Mouse (Mus musculus) ovary, postnatal 14 days (tissue): ENCODE measurements around the gene Extl2.

ENCODE experiments used
- DNase-seq: peaks from one replicate; pipeline ENCODE4 v3.0.0; 2022; ENCODE audit warnings: low spot score

Gene Extl2

DNA sequence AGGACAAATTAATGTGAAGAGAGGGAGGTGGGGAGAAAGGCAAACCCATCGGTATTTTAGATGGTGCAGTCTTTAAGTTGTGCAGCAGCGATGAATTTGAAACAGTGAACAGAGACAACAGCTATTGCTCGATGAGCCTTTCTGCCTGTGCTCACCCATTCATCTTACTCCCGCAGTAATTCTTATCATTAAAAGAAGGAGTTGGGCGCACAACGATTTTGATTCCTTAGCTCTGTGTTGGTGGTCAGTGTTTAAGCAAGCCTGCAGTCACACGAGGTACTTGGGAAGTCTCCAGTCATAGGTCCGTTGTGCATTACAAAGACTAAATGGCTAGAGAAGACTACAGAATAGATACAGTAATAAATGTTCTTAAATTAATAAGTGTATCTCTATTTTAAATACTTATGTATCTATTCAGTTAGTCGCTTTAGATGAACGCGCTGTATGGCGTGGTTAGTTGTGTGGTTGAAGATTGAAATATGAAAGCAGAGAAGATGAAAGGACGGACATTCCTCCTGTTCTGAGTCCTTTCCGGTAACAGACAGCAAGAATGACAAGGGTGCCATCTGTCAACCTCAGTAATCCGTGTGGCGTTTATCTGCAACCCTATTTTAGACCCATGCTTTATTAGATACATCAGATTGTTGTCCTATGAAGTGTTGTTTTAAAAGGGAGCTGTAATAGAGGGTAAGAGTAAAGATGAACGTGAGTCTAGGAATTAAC is 2.5 kb downstream of the Extl2 start:
- no peak for DNase-seq

DNA sequence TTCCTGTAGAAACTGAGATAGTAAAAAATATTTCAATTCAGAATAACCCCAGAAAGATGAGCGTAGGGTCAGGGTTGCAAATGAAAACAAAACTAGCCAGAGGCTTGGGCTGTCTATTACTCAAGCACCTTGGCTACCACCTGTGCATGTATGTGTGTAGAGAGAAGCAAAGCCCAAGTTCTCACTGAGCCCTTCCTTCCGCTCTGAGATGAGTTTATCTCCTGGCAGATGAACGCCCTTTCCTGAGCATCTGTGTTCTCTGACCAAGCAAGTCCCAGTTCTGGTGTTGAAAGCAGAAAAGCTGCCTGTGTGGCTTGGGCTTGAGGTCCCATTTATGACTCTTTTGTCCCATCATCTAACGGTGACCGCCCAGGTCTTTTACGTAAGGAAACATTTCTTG is 7.6 kb downstream of the Extl2 start:
- no peak for DNase-seq

DNA sequence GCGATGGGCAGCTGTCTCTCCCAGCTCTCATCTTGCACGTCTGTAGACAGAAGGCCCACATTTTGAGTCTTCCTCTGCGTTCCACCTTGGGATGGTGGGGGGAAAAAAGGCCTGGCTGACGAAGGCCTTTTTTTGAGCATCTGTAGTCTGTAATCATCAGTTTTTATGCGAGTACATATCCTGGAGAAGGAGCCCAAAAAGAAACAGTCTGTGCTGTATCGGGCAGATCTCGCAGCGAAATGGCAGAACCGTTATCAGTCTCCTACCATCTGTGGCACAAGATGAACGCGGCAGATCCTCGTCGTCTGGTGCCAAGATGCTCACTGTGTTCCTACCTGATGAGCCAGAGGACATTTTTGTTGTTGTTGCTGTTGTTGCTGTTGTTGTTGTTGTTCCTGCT is 8.9 kb downstream of the Extl2 start:
- no peak for DNase-seq

DNA sequence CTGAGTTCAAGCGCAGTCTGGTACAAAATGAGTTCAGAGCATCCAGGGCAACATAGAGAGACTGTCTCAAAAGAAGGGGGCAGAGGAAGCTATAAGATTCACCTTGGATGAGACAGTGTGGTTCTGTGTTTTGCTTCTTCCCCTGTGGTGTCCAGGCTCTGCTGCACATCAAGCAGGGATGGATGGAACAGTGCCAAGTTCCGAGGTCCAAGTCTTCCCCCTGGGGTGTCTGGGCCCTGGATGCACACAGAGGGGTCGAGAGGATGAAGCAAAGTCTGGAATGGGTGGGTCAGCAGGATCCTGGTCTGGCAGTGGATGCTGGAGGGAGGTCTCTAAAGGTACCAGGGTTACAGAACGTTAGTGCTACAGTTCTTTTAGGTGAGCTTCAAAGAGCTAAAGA is 11.3 kb downstream of the Extl2 start:
- DNase-seq, result no peak

DNA sequence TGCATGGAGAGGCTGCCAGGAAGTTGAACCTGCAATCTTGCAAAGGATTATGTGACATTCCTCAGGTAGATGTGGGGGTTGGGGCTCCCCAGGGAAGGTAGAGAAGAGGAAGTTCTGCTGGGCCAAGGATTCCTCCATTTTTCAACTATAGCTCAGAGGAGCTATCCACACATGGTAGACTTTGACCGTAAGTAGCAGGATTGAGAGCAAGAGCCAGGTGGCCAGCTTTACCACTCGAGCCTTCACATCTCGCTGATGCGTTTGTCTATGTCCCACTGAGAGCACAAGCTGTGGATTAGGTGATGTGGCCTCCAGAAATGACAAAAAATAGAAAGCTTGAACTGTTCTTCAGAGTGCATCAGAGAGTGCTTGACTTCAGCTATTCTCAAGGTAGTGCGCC is 11.9 kb downstream of the Extl2 start:
- no peak for DNase-seq

DNA sequence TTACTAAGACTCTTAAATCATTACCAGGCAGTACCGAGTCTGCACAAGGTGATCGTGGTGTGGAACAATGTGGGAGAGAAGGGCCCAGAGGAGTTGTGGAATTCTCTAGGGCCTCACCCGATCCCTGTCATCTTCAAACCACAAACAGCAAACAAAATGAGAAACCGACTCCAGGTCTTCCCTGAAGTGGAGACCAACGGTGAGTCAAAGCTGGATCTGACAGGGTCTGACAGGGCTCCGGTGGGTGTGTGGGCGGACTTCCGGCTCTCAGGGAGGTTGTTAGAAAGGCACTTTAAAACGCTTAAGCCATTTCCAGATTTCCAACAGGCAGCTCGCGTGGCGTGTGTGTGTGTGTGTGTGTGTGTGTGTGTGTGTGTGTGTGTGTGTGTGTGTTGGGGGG is 17.0 kb downstream of the Extl2 start:
- DNase-seq, result no peak

DNA sequence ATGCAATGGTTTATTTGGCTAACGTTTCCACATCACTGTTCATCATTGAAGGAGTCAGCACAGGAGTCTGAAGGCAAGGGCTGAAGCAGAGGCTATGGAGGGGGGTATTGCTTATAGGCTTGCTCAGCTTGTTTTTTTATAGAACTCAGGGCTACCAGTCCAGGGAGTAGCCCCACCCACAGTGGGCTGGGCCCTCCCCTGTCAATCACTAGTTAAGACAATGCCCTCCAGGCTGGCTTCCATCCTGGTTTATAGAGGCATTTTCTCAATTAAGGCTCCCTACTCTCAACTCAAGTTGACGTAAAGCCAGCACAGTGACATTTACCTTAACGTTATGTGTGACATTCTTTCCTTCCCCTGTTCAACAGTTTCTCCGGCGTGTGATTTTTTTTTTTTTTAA is 17.4 kb downstream of the Extl2 start:
- no peak for DNase-seq

DNA sequence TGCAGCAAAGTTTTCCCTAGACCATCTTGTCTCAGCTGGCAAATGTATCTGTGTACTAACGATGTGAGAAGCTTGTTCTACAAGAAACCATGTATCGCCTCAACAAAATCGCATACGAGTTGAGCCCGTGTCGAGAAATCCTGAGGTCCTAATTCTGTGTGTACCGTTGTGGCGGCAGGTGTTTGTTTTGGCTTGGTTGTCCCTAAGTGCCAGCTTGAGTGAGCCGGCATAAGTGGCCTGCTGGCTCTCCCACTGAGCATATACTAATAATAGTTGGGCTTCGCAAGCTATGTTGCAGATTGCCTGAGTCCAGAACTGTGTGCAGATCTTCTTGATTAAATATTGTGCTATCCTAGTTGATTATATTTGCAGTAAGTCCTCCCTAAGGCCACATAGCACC is 18.4 kb downstream of the Extl2 start:
- no peak for DNase-seq

DNA sequence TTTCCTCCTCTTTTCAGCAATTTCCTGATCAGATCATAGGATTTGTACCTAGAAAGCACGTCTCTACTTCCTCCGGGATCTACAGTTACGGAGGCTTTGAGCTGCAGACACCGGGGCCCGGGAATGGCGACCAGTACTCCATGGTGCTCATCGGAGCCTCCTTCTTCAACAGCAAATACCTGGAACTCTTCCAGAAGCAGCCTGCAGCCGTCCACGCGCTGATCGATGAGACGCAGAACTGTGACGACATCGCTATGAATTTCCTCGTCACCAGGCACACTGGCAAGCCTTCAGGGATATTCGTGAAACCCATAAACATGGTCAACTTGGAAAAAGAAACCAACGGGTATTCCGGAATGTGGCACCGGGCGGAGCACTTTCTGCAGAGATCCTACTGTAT is 19.7 kb downstream of the Extl2 start:
- DNase-seq, result no peak

DNA sequence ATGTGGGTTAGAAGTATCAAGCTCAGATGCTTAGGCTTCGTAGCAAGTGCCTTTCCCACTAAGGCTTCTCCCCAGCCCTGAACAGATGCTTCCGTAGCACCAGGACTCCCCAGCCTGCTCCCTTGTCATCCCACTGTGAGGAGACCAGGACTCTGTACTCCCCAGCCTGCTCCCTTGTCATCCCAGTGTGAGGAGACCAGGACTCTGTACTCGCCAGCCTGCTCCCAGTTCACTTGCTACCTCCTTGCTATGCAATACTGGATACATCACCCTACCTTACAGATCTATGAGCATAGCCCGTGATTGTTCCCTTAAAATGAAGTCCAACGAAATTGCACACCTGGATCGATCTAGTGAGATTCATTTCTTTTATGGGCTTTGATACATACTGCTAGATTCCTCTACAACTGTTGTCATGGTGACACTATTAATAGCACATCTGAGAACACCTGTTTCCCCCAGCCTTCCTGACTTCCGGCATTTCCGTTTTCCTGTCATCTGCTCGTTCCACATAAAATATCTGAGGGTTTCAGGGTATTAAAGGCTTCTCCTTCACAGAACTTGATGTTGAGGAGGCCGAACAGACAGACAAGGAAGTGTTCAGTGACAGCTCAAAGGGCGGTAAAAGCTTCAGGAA is 23.0 kb downstream of the Extl2 start:
- no peak for DNase-seq

DNA sequence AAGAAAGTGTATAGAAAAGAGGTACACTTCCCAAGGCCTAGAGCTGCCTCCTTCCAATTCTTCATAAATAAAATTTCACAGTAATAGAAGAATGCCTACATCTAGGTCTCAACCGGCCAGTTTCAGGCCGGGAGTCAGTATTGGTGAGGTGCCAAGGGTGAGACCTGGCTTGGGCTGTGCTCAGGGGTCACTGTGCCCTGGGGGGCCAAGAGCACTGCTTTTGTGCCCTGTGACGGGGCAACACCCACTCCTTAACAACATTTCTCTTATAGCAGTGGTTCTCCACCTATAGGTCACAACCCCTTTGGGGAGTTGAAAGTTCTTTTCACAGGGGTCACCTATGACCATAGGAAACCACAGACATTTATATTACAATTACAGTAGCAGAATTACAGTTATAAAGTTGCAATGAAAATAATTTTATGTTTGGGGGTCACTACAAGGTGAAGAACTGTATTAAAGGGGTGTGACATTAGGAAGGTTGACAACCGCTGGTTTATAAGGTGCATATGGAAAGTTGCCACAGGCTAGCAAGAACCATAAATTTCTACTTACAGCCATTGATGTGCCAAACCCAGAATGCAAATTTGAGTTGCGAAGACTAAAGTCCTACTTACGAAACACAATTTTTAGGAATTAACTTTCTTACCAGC is 26.1 kb downstream of the Extl2 start:
- no peak for DNase-seq

DNA sequence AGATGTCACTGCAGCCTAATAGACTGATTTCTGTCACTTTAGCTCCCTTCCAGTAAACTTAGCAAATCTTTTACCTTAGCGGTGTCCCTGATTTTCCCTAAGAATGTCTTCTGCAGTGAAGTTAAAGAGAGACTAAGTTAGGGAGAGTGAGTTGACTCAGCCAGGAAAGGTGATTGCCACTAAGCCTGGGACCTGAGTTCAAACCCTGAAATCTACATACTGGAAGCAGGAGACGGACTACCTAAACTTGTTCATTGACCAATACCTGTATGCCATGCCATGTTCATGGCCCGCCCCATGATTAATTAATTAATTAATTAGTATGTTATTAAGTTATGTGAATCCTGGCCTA is 26.6 kb downstream of the Extl2 start:
- peak; percentile 21 for DNase-seq

DNA sequence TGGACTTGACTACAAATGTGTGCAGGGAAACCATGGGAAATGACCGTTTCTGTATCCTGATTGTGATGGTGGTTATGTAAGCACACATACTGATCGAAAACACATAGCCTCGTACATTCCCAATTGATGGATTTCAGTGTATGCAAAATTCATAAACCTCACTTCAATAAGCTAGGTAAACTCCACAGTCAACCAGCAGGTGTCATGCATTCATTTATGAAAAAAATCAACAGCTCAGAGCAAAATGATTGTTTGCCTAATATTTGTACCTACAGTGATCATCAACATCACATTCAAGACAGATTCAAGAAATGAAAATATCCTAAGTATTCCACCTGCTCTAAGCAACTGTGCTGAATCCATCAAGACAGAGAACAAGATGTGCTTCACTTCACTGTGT is 33.5 kb downstream of the Extl2 start:
- no peak for DNase-seq

DNA sequence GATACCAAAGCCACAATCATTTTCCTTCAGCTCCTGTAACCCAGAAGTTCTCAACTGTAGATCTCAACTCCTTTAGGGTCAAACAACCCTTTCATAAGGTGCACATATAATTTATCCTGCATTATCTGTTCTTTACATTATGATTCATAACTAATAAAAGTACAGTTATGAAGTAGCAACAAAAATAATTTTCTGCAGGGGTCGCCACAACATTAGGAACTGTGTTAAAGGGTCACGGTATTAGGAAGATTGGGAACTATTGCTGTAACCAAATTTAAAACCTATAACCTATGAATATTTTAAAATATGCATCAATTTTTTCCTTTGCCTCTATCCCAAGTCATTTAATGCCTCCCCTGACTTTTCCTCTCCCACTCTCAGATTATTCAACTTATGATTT is 38.7 kb downstream of the Extl2 start:
- no peak for DNase-seq

DNA sequence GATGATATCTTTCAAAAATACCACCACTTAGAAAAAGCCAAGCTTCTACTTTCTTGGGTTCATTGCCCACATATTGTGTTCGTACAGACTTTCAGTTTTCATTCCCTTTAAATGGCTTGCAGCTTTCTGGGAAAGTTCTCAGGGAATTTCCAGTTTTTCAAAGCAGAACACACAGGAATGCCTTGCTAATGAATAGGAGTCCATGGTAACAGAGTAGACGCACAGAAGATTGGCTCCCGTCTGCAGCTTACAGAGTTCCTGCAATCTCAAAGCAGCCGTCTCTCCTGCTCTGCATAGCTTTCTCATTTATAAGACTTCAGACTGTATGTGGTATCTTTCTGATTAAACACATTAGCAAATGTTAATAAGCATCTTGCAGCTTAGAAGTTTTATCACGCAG is 39.8 kb downstream of the Extl2 start:
- DNase-seq, result no peak

DNA sequence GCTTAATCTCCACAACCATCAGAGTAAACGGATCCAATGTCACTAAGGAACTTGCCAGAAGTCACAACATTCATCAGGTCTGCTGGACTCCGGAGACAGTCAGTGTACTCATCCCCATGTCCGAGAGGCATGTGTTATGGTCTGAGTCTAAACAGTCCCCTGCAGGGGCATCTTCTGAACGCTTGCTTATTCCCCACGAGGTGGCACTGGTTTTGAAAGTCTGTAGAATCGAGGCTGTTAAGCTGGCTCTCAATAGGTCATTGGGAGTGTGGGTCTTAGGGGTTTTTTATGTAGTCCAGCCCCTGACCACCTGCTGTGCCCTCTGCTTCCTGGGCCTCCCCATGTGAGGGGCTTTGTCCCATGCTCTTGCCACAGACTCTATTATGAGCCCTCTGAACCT is 49.8 kb downstream of the Extl2 start:
- no peak for DNase-seq

DNA sequence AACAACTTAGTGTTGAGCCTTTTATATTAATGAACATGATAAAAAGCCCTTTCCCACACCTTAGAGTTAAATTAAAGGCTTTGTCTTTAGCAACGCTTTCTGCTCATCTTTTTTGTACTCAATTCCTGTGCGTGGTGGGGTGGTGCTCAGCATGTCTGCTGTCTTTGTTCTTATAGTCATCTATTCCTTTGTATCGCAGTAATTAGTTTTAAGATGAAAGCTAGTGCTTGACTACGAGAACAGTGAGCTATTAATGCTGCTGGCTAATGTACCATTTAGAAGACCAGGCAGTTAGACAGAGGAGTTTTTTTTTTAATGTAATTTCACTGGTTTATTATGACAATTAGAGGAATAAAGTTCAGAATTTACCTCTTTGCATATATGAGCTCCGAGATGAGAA is 53.1 kb downstream of the Extl2 start:
- no peak for DNase-seq

DNA sequence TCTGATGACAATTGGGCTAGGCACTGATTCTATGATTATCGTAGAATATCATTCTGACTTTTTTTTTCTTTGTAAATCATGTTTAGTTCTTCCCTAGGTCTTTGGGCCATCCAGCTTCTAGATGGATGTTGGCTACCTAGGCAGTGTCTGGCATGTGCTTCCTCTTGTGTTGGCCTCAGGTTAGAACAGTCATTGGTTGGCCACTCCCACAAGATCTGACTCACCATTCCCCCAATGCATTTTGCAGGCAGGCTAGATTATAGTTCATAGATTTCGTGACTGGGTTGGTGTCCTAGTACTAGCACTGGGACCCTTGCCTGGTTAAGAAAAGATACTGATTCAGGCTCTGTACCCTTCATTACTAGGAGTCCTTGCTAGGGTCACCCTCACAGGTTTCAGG is 54.9 kb downstream of the Extl2 start:
- DNase-seq, result no peak

DNA sequence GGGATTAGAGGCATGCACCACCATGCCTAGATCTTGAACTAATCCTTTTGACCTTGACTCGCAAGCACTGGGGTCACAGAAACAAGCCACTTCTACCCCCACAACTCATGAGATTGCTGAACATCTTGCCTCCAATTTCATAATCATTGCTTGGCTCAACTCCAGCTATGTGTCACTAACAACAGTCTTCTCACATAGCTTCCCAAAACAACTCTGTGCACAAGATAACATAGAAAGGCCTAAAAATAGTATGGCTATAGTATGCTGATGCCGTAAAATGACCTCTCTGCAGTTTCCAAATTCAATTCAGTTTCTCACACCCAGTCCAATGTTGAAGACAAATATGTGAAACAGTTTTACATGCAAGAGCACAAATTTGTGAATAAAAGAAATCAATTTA is 65.3 kb downstream of the Extl2 start:
- DNase-seq, result no peak

DNA sequence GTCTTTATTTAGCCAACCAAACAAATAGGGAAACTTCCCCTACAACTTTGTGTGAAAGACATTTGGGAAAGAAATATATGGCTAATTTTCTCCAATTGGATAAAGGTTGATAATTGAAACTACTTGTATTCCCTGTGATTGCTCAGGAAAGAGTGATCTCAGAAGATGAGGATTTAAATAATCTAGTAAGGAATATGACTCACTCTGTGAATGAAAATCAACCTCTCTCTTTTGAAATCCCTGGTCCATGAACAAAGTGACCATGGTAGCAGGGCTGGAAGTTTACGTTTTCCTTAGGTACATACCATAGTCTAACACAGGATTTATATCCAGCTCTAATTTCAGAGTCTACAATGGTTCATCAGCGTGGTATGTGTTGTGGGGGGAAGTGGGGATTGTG is 69.5 kb downstream of the Extl2 start:
- no peak for DNase-seq

DNA sequence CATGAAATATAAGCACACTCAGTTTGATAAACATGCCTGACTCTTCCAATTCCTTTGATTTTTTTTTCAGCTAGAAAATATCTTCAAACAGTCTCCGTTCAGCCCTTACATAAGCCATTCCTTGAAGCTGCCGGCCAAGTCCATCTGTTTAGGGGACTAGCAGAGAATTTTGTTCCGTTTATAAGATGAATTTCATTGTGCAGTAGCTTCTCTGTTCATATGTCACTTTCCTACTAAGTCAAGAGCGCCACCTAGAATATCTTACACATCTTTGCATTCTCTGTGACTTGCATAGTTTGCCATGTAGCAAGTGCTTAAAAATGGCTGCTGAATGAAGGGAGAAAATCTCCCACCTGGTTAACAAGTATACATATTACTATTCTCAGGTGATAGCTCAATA is 71.2 kb downstream of the Extl2 start:
- no peak for DNase-seq
